In genomic region chr12:79615717-79616316, GRCm38 (mm10) we compare ENCODE assay signal across 13 mouse cellular contexts.
DNase-seq lines count a peak whose midpoint lies in the region; ATAC-seq and TF ChIP-seq lines count a peak whose summit lies in the region.
"Had no signal": no experiment of that assay in that cellular context is flagged by ENCODE, and none has a peak within 500 bp of the region (broad histone marks: within the 10 kb centered on the region; RNA-seq: fewer than 3 reads in every experiment).

No protein-coding gene starts in this region.

- TF ChIP-seq POLR2A in limb, embryonic 14.5 days (IDR thresholded peaks at IDR 0.05; ENCODE audit: borderline replicate concordance, extremely low read depth, insufficient read depth, insufficient read length): no peak

- DNase-seq in kidney, adult 18-20 months: no peak
- DNase-seq in embryonic facial prominence, embryonic 14.5 days (ENCODE audit: low spot score): no peak
- no peak for DNase-seq in limb, embryonic 14.5 days (ENCODE audit: low spot score)
- DNase-seq in frontal cortex, postnatal 10 days (ENCODE audit: low spot score in 2 of 2): no peak
- DNase-seq in adrenal gland, postnatal 4 days (ENCODE audit: low spot score in 2 of 2): no peak
- DNase-seq: cerebellum, adult 11-12 months; forebrain, postnatal 0 days; gastrocnemius, postnatal 25 days; right cerebral cortex, postnatal 25 days had no signal

- no peaks in the 10 kb centered on the region for H3K27me3 ChIP-seq in kidney, embryonic 16.5 days (ENCODE audit: insufficient read depth, low read length)
- H3K27me3 ChIP-seq in embryonic facial prominence, embryonic 14.5 days (replicated peaks; ENCODE audit: control insufficient read depth, insufficient read depth, low read length): no peaks in the 10 kb centered on the region
- no peaks in the 10 kb centered on the region for H3K27me3 ChIP-seq in limb, embryonic 14.5 days (ENCODE audit: control insufficient read depth, insufficient read depth, low read length)
- H3K27me3 ChIP-seq in stomach, embryonic 14.5 days (ENCODE audit: control insufficient read depth, insufficient read depth, low read length): no peaks in the 10 kb centered on the region
- H3K27me3 ChIP-seq: heart, embryonic 13.5 days had no signal

- H3K27ac ChIP-seq in kidney, embryonic 16.5 days (ENCODE audit: low read length): peak overlapping the region; percentile 80
- peak overlapping the region; percentile 19; the same call in 1 of the 2 replicates for H3K27ac ChIP-seq in embryonic facial prominence, embryonic 14.5 days (replicated peaks; ENCODE audit: low read depth, low read length)
- peak overlapping the region; percentile 55; the same call in 1 of the 2 replicates for H3K27ac ChIP-seq in limb, embryonic 14.5 days (replicated peaks; ENCODE audit: low read depth, low read length)
- H3K27ac ChIP-seq in stomach, embryonic 14.5 days (ENCODE audit: low read length): peak overlapping the region; percentile 44
- H3K27ac ChIP-seq: heart, embryonic 13.5 days; hindbrain, embryonic 14.5 days had no signal

- no peak overlapping the region for H3K4me3 ChIP-seq in kidney, embryonic 16.5 days (ENCODE audit: low read length)
- H3K4me3 ChIP-seq in embryonic facial prominence, embryonic 14.5 days (ENCODE audit: low read depth, low read length): no peak overlapping the region
- H3K4me3 ChIP-seq in limb, embryonic 14.5 days (replicated peaks; ENCODE audit: low read length): no peak overlapping the region
- no peak overlapping the region for H3K4me3 ChIP-seq in stomach, embryonic 14.5 days (ENCODE audit: low read depth, low read length)
- H3K4me3 ChIP-seq: heart, embryonic 13.5 days had no signal

- H3K9me3 ChIP-seq in kidney, embryonic 16.5 days (ENCODE audit: low read length): no peaks in the 10 kb centered on the region
- no peaks in the 10 kb centered on the region for H3K9me3 ChIP-seq in embryonic facial prominence, embryonic 14.5 days (ENCODE audit: control insufficient read depth, low read length)
- no peaks in the 10 kb centered on the region for H3K9me3 ChIP-seq in limb, embryonic 14.5 days (ENCODE audit: control insufficient read depth, low read length)
- no peaks in the 10 kb centered on the region for H3K9me3 ChIP-seq in stomach, embryonic 14.5 days (ENCODE audit: control insufficient read depth, low read depth, low read length)
- H3K9me3 ChIP-seq: heart, embryonic 13.5 days had no signal

- WGBS in kidney, embryonic 16.5 days: 50% methylated on average over 5 of the region's 5 CpGs
- 67% methylated on average over 5 of the region's 5 CpGs for WGBS in embryonic facial prominence, embryonic 14.5 days
- 46% methylated on average over 5 of the region's 5 CpGs for WGBS in limb, embryonic 14.5 days
- WGBS in stomach, embryonic 14.5 days: 57% methylated on average over 5 of the region's 5 CpGs

- peaks cover 35% of the 10 kb centered on the region for H3K4me1 ChIP-seq in kidney, embryonic 16.5 days (ENCODE audit: insufficient read depth, low read length)
- peaks cover 29% of the 10 kb centered on the region for H3K4me1 ChIP-seq in embryonic facial prominence, embryonic 14.5 days (ENCODE audit: control insufficient read depth, insufficient read depth, low read length)
- peaks cover 45% of the 10 kb centered on the region for H3K4me1 ChIP-seq in limb, embryonic 14.5 days (ENCODE audit: control insufficient read depth, insufficient read depth, low read length)
- H3K4me1 ChIP-seq in stomach, embryonic 14.5 days (ENCODE audit: control insufficient read depth, insufficient read depth, low read length): peaks cover 24% of the 10 kb centered on the region

- no peaks in the 10 kb centered on the region for H3K36me3 ChIP-seq in kidney, embryonic 16.5 days (ENCODE audit: insufficient read depth, low read length)
- no peaks in the 10 kb centered on the region for H3K36me3 ChIP-seq in embryonic facial prominence, embryonic 14.5 days (ENCODE audit: control insufficient read depth, insufficient read depth, low read length)
- no peaks in the 10 kb centered on the region for H3K36me3 ChIP-seq in limb, embryonic 14.5 days (ENCODE audit: control insufficient read depth, insufficient read depth, low read length)
- no peaks in the 10 kb centered on the region for H3K36me3 ChIP-seq in stomach, embryonic 14.5 days (ENCODE audit: control insufficient read depth, insufficient read depth, low read length)
- H3K36me3 ChIP-seq: heart, embryonic 13.5 days had no signal

- no peak overlapping the region for H3K4me2 ChIP-seq in kidney, embryonic 16.5 days (replicated peaks; ENCODE audit: low read depth, low read length)
- no peak overlapping the region for H3K4me2 ChIP-seq in embryonic facial prominence, embryonic 14.5 days (ENCODE audit: low read depth, low read length)
- H3K4me2 ChIP-seq in limb, embryonic 14.5 days (replicated peaks; ENCODE audit: low read depth, low read length, severe bottlenecking): no peak overlapping the region
- H3K4me2 ChIP-seq in stomach, embryonic 14.5 days (replicated peaks; ENCODE audit: low read depth, low read length): no peak overlapping the region
- H3K4me2 ChIP-seq: heart, embryonic 13.5 days; hindbrain, embryonic 14.5 days had no signal

- H3K9ac ChIP-seq in kidney, embryonic 16.5 days (replicated peaks; ENCODE audit: low read length): no peak overlapping the region
- H3K9ac ChIP-seq in embryonic facial prominence, embryonic 14.5 days (ENCODE audit: low read depth, low read length): no peak overlapping the region
- H3K9ac ChIP-seq in limb, embryonic 14.5 days (ENCODE audit: low read depth, low read length, severe bottlenecking): no peak overlapping the region
- no peak overlapping the region for H3K9ac ChIP-seq in stomach, embryonic 14.5 days (replicated peaks; ENCODE audit: low read depth, low read length)
- H3K9ac ChIP-seq: forebrain, postnatal 0 days; heart, embryonic 13.5 days; hindbrain, embryonic 14.5 days had no signal

- ATAC-seq in kidney, embryonic 16.5 days (ENCODE audit: low FRiP score, low TSS enrichment): no peak
- ATAC-seq in embryonic facial prominence, embryonic 14.5 days (ENCODE audit: low read depth): no peak
- ATAC-seq in limb, embryonic 14.5 days (ENCODE audit: low FRiP score, low read depth): no peak
- no peak for ATAC-seq in stomach, embryonic 14.5 days (ENCODE audit: insufficient number of reproducible peaks, insufficient read depth, low FRiP score, low read depth)
- ATAC-seq: forebrain, postnatal 0 days had no signal

Comparison
In these comparisons a context has a peak if more than half of its experiments do, and no peak if none do; other contexts are left out.
1. H3K27ac ChIP-seq: peak in every context shown above with its lines; median percentile 80 in kidney, embryonic 16.5 days; 55 in limb, embryonic 14.5 days; 44 in stomach, embryonic 14.5 days; 19 in embryonic facial prominence, embryonic 14.5 days.